Mouse (Mus musculus) embryonic facial prominence, embryonic 13.5 days (tissue): ENCODE data around the gene Gm37240. TPM values are rescaled to one million over a fixed set of nuclear protein-coding genes. Genes with fewer than 3 reads are reported as not detected.

Experiments used
- ATAC-seq: fragments of 200-750 bp; cut with Nextera tagmentation; 2 replicates; pipeline ENCODE4 v1.8.0; 2017; ENCODE audit warnings: low read depth; ENCODE audit not compliant: insufficient number of reproducible peaks, insufficient read depth, low FRiP score, low TSS enrichment
- H3K27ac ChIP-seq: fragments of 300-500 bp; sonication (generic); 2 replicates; pipeline ENCODE4 v1.5.1; 2015; ENCODE audit warnings: moderate library complexity, mild to moderate bottlenecking, inconsistent platforms
- H3K27me3 ChIP-seq: fragments of 300-500 bp; sonication (generic); 2 replicates; pipeline ENCODE4 v1.6.1; 2015; ENCODE audit warnings: mild to moderate bottlenecking, inconsistent platforms
- H3K36me3 ChIP-seq: fragments of 300-500 bp; sonication (generic); 2 replicates; pipeline ENCODE4 v1.6.1; 2015; ENCODE audit warnings: mild to moderate bottlenecking, inconsistent platforms
- H3K4me1 ChIP-seq: fragments of 300-500 bp; sonication (generic); 2 replicates; pipeline ENCODE4 v1.6.1; 2015; ENCODE audit warnings: inconsistent platforms
- H3K4me2 ChIP-seq: fragments of 300-500 bp; sonication (generic); 2 replicates; pipeline ENCODE4 v1.6.1; 2015; ENCODE audit warnings: moderate library complexity, mild to moderate bottlenecking, inconsistent platforms
- H3K4me3 ChIP-seq: fragments of 300-500 bp; sonication (generic); 2 replicates; pipeline ENCODE4 v1.5.1; 2015; ENCODE audit warnings: mild to moderate bottlenecking, inconsistent platforms
- H3K9ac ChIP-seq: fragments of 300-500 bp; sonication (generic); 2 replicates; pipeline ENCODE4 v1.6.1; 2015; ENCODE audit warnings: mild to moderate bottlenecking, inconsistent platforms
- H3K9me3 ChIP-seq: fragments of 300-500 bp; sonication (generic); 2 replicates; pipeline ENCODE4 v1.6.1; 2016; ENCODE audit warnings: inconsistent platforms
- WGBS: fragments of 180-500 bp; shearing (Covaris S2); methylation state at CpG from one replicate; pipeline ENCODE4 v1.1.7; 2015; ENCODE audit warnings: mixed read lengths; 5-methylcytosine and 5-hydroxymethylcytosine counted together
- polyA plus RNA-seq: library from polyadenylated mRNA; unstranded; fragments of >200 nt; fragmentation: Nextera tagmentation; extraction: Ambion mirVana; gene quantifications from 2 replicates; pipeline ENCODE4 v1.2.1, GENCODE M21; 2015

Gm37240 gene
- polyA plus RNA-seq, 1 experiment from 2014 or later: 6.3 TPM

GRCm38 (mm10) chr3:84529021-84529420 is 1358.3 kb downstream of the Gm37240 start:
- H3K27me3 ChIP-seq: no peaks in the 10 kb centered on the region
- H3K4me1 ChIP-seq: no peaks in the 10 kb centered on the region
- no peaks in the 10 kb centered on the region for H3K9me3 ChIP-seq
- no peak overlapping the region for H3K27ac ChIP-seq
- WGBS: 78% methylated on average over 2 of the region's 2 CpGs
- no peak overlapping the region for H3K4me2 ChIP-seq
- peaks cover 17% of the 10 kb centered on the region for H3K36me3 ChIP-seq
- no peak overlapping the region for H3K4me3 ChIP-seq
- ATAC-seq: no peak
- no peak overlapping the region for H3K9ac ChIP-seq

GRCm38 (mm10) chr3:84524952-84525351 is 1362.4 kb downstream of the Gm37240 start:
- no peaks in the 10 kb centered on the region for H3K4me1 ChIP-seq
- 84% methylated on average over 1 of the region's 1 CpGs for WGBS
- H3K27me3 ChIP-seq: no peaks in the 10 kb centered on the region
- no peak overlapping the region for H3K4me2 ChIP-seq
- no peaks in the 10 kb centered on the region for H3K9me3 ChIP-seq
- no peak overlapping the region for H3K4me3 ChIP-seq
- H3K9ac ChIP-seq: no peak overlapping the region
- no peak overlapping the region for H3K27ac ChIP-seq
- H3K36me3 ChIP-seq: peaks cover 14% of the 10 kb centered on the region
- no peak for ATAC-seq

GRCm38 (mm10) chr3:84516163-84516562 is 1371.2 kb downstream of the Gm37240 start:
- Histone ChIP-seq H3K4me1 (no peaks in the 10 kb centered on the region), H3K27ac (no peak overlapping the region), H3K27me3 (no peaks in the 10 kb centered on the region), H3K9ac (no peak overlapping the region), H3K4me2 (no peak overlapping the region), H3K36me3 (peaks cover 12% of the 10 kb centered on the region), H3K9me3 (no peaks in the 10 kb centered on the region), H3K4me3 (no peak overlapping the region)
- no peak for ATAC-seq
- WGBS: 90% methylated on average over 3 of the region's 3 CpGs

GRCm38 (mm10) chr3:84512774-84513515 is 1374.4 kb downstream of the Gm37240 start:
- 75% methylated on average over 6 of the region's 6 CpGs for WGBS
- Histone ChIP-seq H3K27me3 (no peaks in the 10 kb centered on the region), H3K9ac (no peak overlapping the region), H3K36me3 (peaks cover 3% of the 10 kb centered on the region; the same call in 1 of the 2 replicates), H3K4me2 (no peak overlapping the region), H3K9me3 (no peaks in the 10 kb centered on the region), H3K27ac (no peak overlapping the region), H3K4me3 (no peak overlapping the region), H3K4me1 (no peaks in the 10 kb centered on the region)
- ATAC-seq: no peak

- no peaks in the 10 kb centered on the region for H3K27me3 ChIP-seq
- no peaks in the 10 kb centered on the region for H3K9me3 ChIP-seq
- H3K36me3 ChIP-seq: peaks cover 6% of the 10 kb centered on the region
- peaks cover 15% of the 10 kb centered on the region for H3K4me1 ChIP-seq
- H3K4me2 ChIP-seq: no peak overlapping the region
- H3K4me3 ChIP-seq: no peak overlapping the region
- no peak overlapping the region for H3K27ac ChIP-seq
- no peak overlapping the region for H3K9ac ChIP-seq
- no peak for ATAC-seq
- 90% methylated on average over 4 of the region's 4 CpGs for WGBS
Measured at GRCm38 (mm10) chr3:84505193-84505592, 1382.1 kb downstream of the Gm37240 start.

GRCm38 (mm10) chr3:84504291-84504690 is 1383.0 kb downstream of the Gm37240 start:
- Histone ChIP-seq H3K9me3 (no peaks in the 10 kb centered on the region), H3K27ac (no peak overlapping the region), H3K27me3 (no peaks in the 10 kb centered on the region), H3K9ac (no peak overlapping the region), H3K36me3 (peaks cover 6% of the 10 kb centered on the region), H3K4me2 (no peak overlapping the region), H3K4me3 (no peak overlapping the region), H3K4me1 (peaks cover 16% of the 10 kb centered on the region)
- no peak for ATAC-seq
- 75% methylated on average over 8 of the region's 8 CpGs for WGBS

- Histone ChIP-seq H3K9me3 (no peaks in the 10 kb centered on the region), H3K4me3 (no peak overlapping the region), H3K4me2 (no peak overlapping the region), H3K27me3 (no peaks in the 10 kb centered on the region), H3K27ac (no peak overlapping the region), H3K36me3 (peaks cover 10% of the 10 kb centered on the region), H3K9ac (no peak overlapping the region), H3K4me1 (peaks cover 21% of the 10 kb centered on the region)
- no peak for ATAC-seq
- WGBS: 58% methylated on average over 2 of the region's 2 CpGs
Measured at GRCm38 (mm10) chr3:84502101-84502500, 1385.2 kb downstream of the Gm37240 start.

- no peaks in the 10 kb centered on the region for H3K9me3 ChIP-seq
- no peak overlapping the region for H3K4me2 ChIP-seq
- peaks cover 10% of the 10 kb centered on the region for H3K36me3 ChIP-seq
- no peak overlapping the region for H3K27ac ChIP-seq
- no peak overlapping the region for H3K9ac ChIP-seq
- no peak for ATAC-seq
- peaks cover 21% of the 10 kb centered on the region for H3K4me1 ChIP-seq
- 61% methylated on average over 10 of the region's 10 CpGs for WGBS
- H3K4me3 ChIP-seq: no peak overlapping the region
- H3K27me3 ChIP-seq: no peaks in the 10 kb centered on the region
Measured at GRCm38 (mm10) chr3:84500491-84500890, 1386.8 kb downstream of the Gm37240 start.

GRCm38 (mm10) chr3:84497718-84498117 is 1389.6 kb downstream of the Gm37240 start:
- Histone ChIP-seq H3K27me3 (no peaks in the 10 kb centered on the region), H3K4me3 (no peak overlapping the region), H3K36me3 (0 out of 2 replicates have a peak, but pooled peaks cover 10% of the 10 kb centered on the region), H3K9me3 (no peaks in the 10 kb centered on the region), H3K4me1 (peaks cover 21% of the 10 kb centered on the region), H3K27ac (no peak overlapping the region), H3K9ac (no peak overlapping the region), H3K4me2 (no peak overlapping the region)
- WGBS: 74% methylated on average over 11 of the region's 11 CpGs
- ATAC-seq: no peak

GRCm38 (mm10) chr3:84492657-84493056 is 1394.7 kb downstream of the Gm37240 start:
- Histone ChIP-seq H3K9ac (no peak overlapping the region), H3K4me1 (0 out of 2 replicates have a peak, but pooled peaks cover 3% of the 10 kb centered on the region), H3K36me3 (0 out of 2 replicates have a peak, but pooled peaks cover 9% of the 10 kb centered on the region), H3K4me3 (no peak overlapping the region), H3K4me2 (no peak overlapping the region), H3K9me3 (no peaks in the 10 kb centered on the region), H3K27ac (no peak overlapping the region), H3K27me3 (no peaks in the 10 kb centered on the region)
- no peak for ATAC-seq
- WGBS: 84% methylated on average over 8 of the region's 8 CpGs

- Histone ChIP-seq H3K9me3 (no peaks in the 10 kb centered on the region), H3K4me2 (no peak overlapping the region), H3K9ac (no peak overlapping the region), H3K36me3 (0 out of 2 replicates have a peak, but pooled peaks cover 7% of the 10 kb centered on the region), H3K27me3 (no peaks in the 10 kb centered on the region), H3K4me1 (0 out of 2 replicates have a peak, but pooled peaks cover 3% of the 10 kb centered on the region), H3K27ac (no peak overlapping the region), H3K4me3 (no peak overlapping the region)
- 74% methylated on average over 4 of the region's 4 CpGs for WGBS
- ATAC-seq: no peak
Measured at GRCm38 (mm10) chr3:84492148-84492547, 1395.2 kb downstream of the Gm37240 start.

GRCm38 (mm10) chr3:84488716-84489115 is 1398.6 kb downstream of the Gm37240 start:
- ATAC-seq: no peak
- Histone ChIP-seq H3K4me1 (0 out of 2 replicates have a peak, but pooled peaks cover 3% of the 10 kb centered on the region), H3K36me3 (0 out of 2 replicates have a peak, but pooled peaks cover 7% of the 10 kb centered on the region), H3K4me3 (no peak overlapping the region), H3K27me3 (no peaks in the 10 kb centered on the region), H3K4me2 (no peak overlapping the region), H3K9me3 (no peaks in the 10 kb centered on the region), H3K27ac (no peak overlapping the region), H3K9ac (no peak overlapping the region)
- WGBS: 31% methylated on average over 6 of the region's 6 CpGs
